15 mouse cellular contexts compared by ENCODE assay signal in genomic region chr10:83101421-83102207, GRCm38 (mm10).
DNase-seq lines count a peak whose midpoint lies in the region; ATAC-seq and TF ChIP-seq lines count a peak whose summit lies in the region.
"Had no signal": no experiment of that assay in that cellular context is flagged by ENCODE, and none has a peak within 500 bp of the region (broad histone marks: within the 10 kb centered on the region; RNA-seq: fewer than 3 reads in every experiment).

No protein-coding gene starts in this region.

- no peaks in the 10 kb centered on the region for H3K36me3 ChIP-seq in forebrain, embryonic 13.5 days (ENCODE audit: poor library complexity, severe bottlenecking)
- H3K36me3 ChIP-seq in forebrain, postnatal 0 days (ENCODE audit: insufficient read depth) = no peaks in the 10 kb centered on the region
- H3K36me3 ChIP-seq in kidney, postnatal 0 days (ENCODE audit: insufficient read depth, low read length) = no peaks in the 10 kb centered on the region
- no peaks in the 10 kb centered on the region for H3K36me3 ChIP-seq in stomach, postnatal 0 days (ENCODE audit: control insufficient read depth, insufficient read depth, low read length)
- H3K36me3 ChIP-seq: midbrain, embryonic 12.5 days; neural tube, embryonic 12.5 days had no signal

- no peak for DNase-seq in forebrain, postnatal 0 days
- DNase-seq in kidney, postnatal 0 days (ENCODE audit: low spot score) = peak; percentile 29
- DNase-seq in kidney, adult 8-10 months = no peak
- peak; percentile 53 for DNase-seq in right cerebral cortex, adult 18-20 months
- DNase-seq in right cerebral cortex, postnatal 4 days = no peak
- no peak for DNase-seq in stomach, postnatal 0 days (ENCODE audit: low spot score)
- DNase-seq in thymus, postnatal 0 days (ENCODE audit: low spot score) = no peak
- DNase-seq: cerebellum, postnatal 14 days; kidney, postnatal 36 days; lung, adult 18-20 months; retina, postnatal 1 day; thymus, postnatal 4 days had no signal

- no peaks in the 10 kb centered on the region for H3K9me3 ChIP-seq in forebrain, embryonic 13.5 days (replicated peaks)
- no peaks in the 10 kb centered on the region for H3K9me3 ChIP-seq in forebrain, postnatal 0 days (ENCODE audit: low read length)
- H3K9me3 ChIP-seq in kidney, postnatal 0 days (replicated peaks; ENCODE audit: low read length) = no peaks in the 10 kb centered on the region
- H3K9me3 ChIP-seq in stomach, postnatal 0 days (ENCODE audit: control insufficient read depth, low read length) = no peaks in the 10 kb centered on the region
- H3K9me3 ChIP-seq: midbrain, embryonic 12.5 days; neural tube, embryonic 12.5 days had no signal

- no peak for TF ChIP-seq EP300 in stomach, postnatal 0 days (optimal IDR thresholded peaks at IDR 0.05)

- 72% methylated on average over 9 of the region's 9 CpGs for WGBS in forebrain, embryonic 13.5 days
- WGBS in forebrain, postnatal 0 days = 72% methylated on average over 9 of the region's 9 CpGs
- WGBS in kidney, postnatal 0 days = 80% methylated on average over 9 of the region's 9 CpGs
- WGBS in stomach, postnatal 0 days = 87% methylated on average over 9 of the region's 9 CpGs

- H3K9ac ChIP-seq in forebrain, embryonic 13.5 days = no peak overlapping the region
- no peak overlapping the region for H3K9ac ChIP-seq in forebrain, postnatal 0 days
- no peak overlapping the region for H3K9ac ChIP-seq in kidney, postnatal 0 days (ENCODE audit: low read depth, low read length)
- H3K9ac ChIP-seq in stomach, postnatal 0 days (ENCODE audit: low read length) = no peak overlapping the region
- H3K9ac ChIP-seq: midbrain, embryonic 12.5 days; neural tube, embryonic 12.5 days had no signal

- H3K27ac ChIP-seq in forebrain, embryonic 13.5 days = peak overlapping the region; percentile 83
- H3K27ac ChIP-seq in forebrain, postnatal 0 days (ENCODE audit: low read depth, low read length) = no peak overlapping the region
- no peak overlapping the region for H3K27ac ChIP-seq in kidney, postnatal 0 days
- no peak overlapping the region for H3K27ac ChIP-seq in stomach, postnatal 0 days (replicated peaks)
- H3K27ac ChIP-seq: neural tube, embryonic 12.5 days had no signal

- H3K4me1 ChIP-seq in forebrain, embryonic 13.5 days = peaks cover 90% of the 10 kb centered on the region
- H3K4me1 ChIP-seq in forebrain, postnatal 0 days (ENCODE audit: insufficient read depth) = peaks cover 27% of the 10 kb centered on the region
- peaks cover 10% of the 10 kb centered on the region; the same call in 1 of the 2 replicates for H3K4me1 ChIP-seq in kidney, postnatal 0 days (replicated peaks; ENCODE audit: insufficient read depth, low read length)
- 0 out of 2 replicates have a peak, but pooled peaks cover under 1% of the 10 kb centered on the region for H3K4me1 ChIP-seq in stomach, postnatal 0 days (replicated peaks; ENCODE audit: control insufficient read depth, insufficient read depth)

- ATAC-seq in forebrain, embryonic 13.5 days = no peak
- no peak for ATAC-seq in forebrain, postnatal 0 days
- ATAC-seq in kidney, postnatal 0 days (replicated peaks; ENCODE audit: low FRiP score, low read depth) = no peak
- ATAC-seq in stomach, postnatal 0 days (ENCODE audit: low FRiP score, low TSS enrichment) = peak; percentile 27; the same call in 1 of the 2 replicates

- no peak overlapping the region for H3K4me3 ChIP-seq in forebrain, embryonic 13.5 days
- H3K4me3 ChIP-seq in forebrain, postnatal 0 days (ENCODE audit: low read depth, low read length) = no peak overlapping the region
- H3K4me3 ChIP-seq in kidney, postnatal 0 days (replicated peaks; ENCODE audit: low read depth, low read length) = no peak overlapping the region
- H3K4me3 ChIP-seq in stomach, postnatal 0 days (ENCODE audit: low read depth, low read length) = no peak overlapping the region
- H3K4me3 ChIP-seq: midbrain, embryonic 12.5 days; neural tube, embryonic 12.5 days had no signal

- no peak for TF ChIP-seq CTCF in forebrain, postnatal 0 days (IDR thresholded peaks at IDR 0.05; ENCODE audit: low read depth)
- TF ChIP-seq CTCF in kidney, postnatal 0 days (IDR thresholded peaks at IDR 0.05; ENCODE audit: low read depth) = no peak
- no peak for TF ChIP-seq CTCF in stomach, postnatal 0 days (IDR thresholded peaks at IDR 0.05; ENCODE audit: low read depth)

- no peaks in the 10 kb centered on the region for H3K27me3 ChIP-seq in forebrain, embryonic 13.5 days
- no peaks in the 10 kb centered on the region for H3K27me3 ChIP-seq in forebrain, postnatal 0 days (ENCODE audit: insufficient read depth, low read length)
- H3K27me3 ChIP-seq in kidney, postnatal 0 days (ENCODE audit: insufficient read depth, low read length) = no peaks in the 10 kb centered on the region
- H3K27me3 ChIP-seq in stomach, postnatal 0 days (ENCODE audit: control insufficient read depth, insufficient read depth, low read length) = no peaks in the 10 kb centered on the region

- H3K4me2 ChIP-seq in forebrain, embryonic 13.5 days = no peak overlapping the region
- no peak overlapping the region for H3K4me2 ChIP-seq in forebrain, postnatal 0 days (ENCODE audit: low read depth)
- H3K4me2 ChIP-seq in kidney, postnatal 0 days (ENCODE audit: low read length) = no peak overlapping the region
- no peak overlapping the region for H3K4me2 ChIP-seq in stomach, postnatal 0 days (replicated peaks; ENCODE audit: low read depth)

Comparison
In these comparisons a context has a peak if more than half of its experiments do, and no peak if none do; other contexts are left out.
1. DNase-seq: peak in kidney, postnatal 0 days (single experiment) and right cerebral cortex, adult 18-20 months (single experiment); none in forebrain, postnatal 0 days (single experiment), kidney, adult 8-10 months (0 of 2), right cerebral cortex, postnatal 4 days (single experiment), stomach, postnatal 0 days (single experiment) and thymus, postnatal 0 days (single experiment).